Mouse (Mus musculus) ES-E14 (cell line): Measurements from ENCODE around the gene Zfp219.

ENCODE experiments used
- CHD2 ChIP-seq: IDR thresholded peaks from 2 replicates; pipeline ENCODE4 v1.6.1; 2014; ENCODE audit warnings: mild to moderate bottlenecking, low read depth, low read length, inconsistent platforms
- HCFC1 ChIP-seq: IDR thresholded peaks from 2 replicates; pipeline ENCODE4 v1.6.1; 2012; ENCODE audit warnings: low read length, inconsistent platforms, borderline replicate concordance; ENCODE audit not compliant: insufficient read depth
- MAFK ChIP-seq: IDR thresholded peaks from 2 replicates; pipeline ENCODE4 v1.6.1; 2014; ENCODE audit warnings: mild to moderate bottlenecking, low read depth, low read length, inconsistent platforms; ENCODE audit not compliant: insufficient read depth
- ZC3H11A ChIP-seq: IDR thresholded peaks from 2 replicates; pipeline ENCODE4 v1.6.1; 2012; ENCODE audit warnings: low read depth, mild to moderate bottlenecking, inconsistent platforms, low read length, borderline replicate concordance

GRCm38 (mm10) chr14:51988731-51989130 is 31.8 kb downstream of the Zfp219 start:
- TF ChIP-seq MAFK = no peak
- no peak for TF ChIP-seq CHD2
- no peak for TF ChIP-seq ZC3H11A
- TF ChIP-seq HCFC1 = no peak
